Mouse (Mus musculus) lung, embryonic 16.5 days (tissue): Measurements from ENCODE around the gene Skor1. TPM values are rescaled to one million over a fixed set of nuclear protein-coding genes. Genes with fewer than 3 reads are reported as not detected.

Source experiments
- ATAC-seq: fragments of 200-750 bp; cut with Nextera tagmentation; 2 replicates; pipeline ENCODE4 v1.8.0; 2017; ENCODE audit warnings: low read depth, mild to moderate bottlenecking, moderate library complexity
- H3K27ac ChIP-seq: fragments of 300-500 bp; sonication (generic); 2 replicates; pipeline ENCODE4 v1.5.1; 2014; ENCODE audit warnings: mild to moderate bottlenecking, control low read depth, low read length
- H3K27me3 ChIP-seq: fragments of 300-500 bp; sonication (generic); 2 replicates; pipeline ENCODE4 v1.6.1; 2014; ENCODE audit warnings: low read depth, low read length, mixed read lengths; ENCODE audit not compliant: control insufficient read depth, insufficient read depth
- H3K36me3 ChIP-seq: fragments of 300-500 bp; sonication (generic); 2 replicates; pipeline ENCODE4 v1.6.1; 2014; ENCODE audit warnings: low read length; ENCODE audit not compliant: control insufficient read depth, insufficient read depth
- H3K4me1 ChIP-seq: fragments of 300-500 bp; sonication (generic); replicated peaks from 2 replicates; pipeline ENCODE4 v1.6.1; 2014; ENCODE audit warnings: low read length, mixed read lengths; ENCODE audit not compliant: control insufficient read depth, insufficient read depth
- H3K4me2 ChIP-seq: fragments of 300-500 bp; sonication (generic); 2 replicates; pipeline ENCODE4 v1.6.1; 2014; ENCODE audit warnings: low read depth, low read length, control low read depth
- H3K4me3 ChIP-seq: fragments of 300-500 bp; sonication (generic); 2 replicates; pipeline ENCODE4 v1.5.1; 2014; ENCODE audit warnings: mild to moderate bottlenecking, low read length, control low read depth
- H3K9ac ChIP-seq: fragments of 300-500 bp; sonication (generic); 2 replicates; pipeline ENCODE4 v1.6.1; 2014; ENCODE audit warnings: low read length, control low read depth
- H3K9me3 ChIP-seq: fragments of 300-500 bp; sonication (generic); 2 replicates; pipeline ENCODE4 v1.6.1; 2016; ENCODE audit warnings: low read length; ENCODE audit not compliant: control insufficient read depth
- WGBS: fragments of 180-500 bp; shearing (Covaris S2); extraction: QIAGEN DNeasy Blood & Tissue Kit; methylation state at CpG from one replicate; pipeline ENCODE4 v1.1.7; 2014; 5-methylcytosine and 5-hydroxymethylcytosine counted together
- polyA plus RNA-seq: library from polyadenylated mRNA; unstranded; fragments of >200 nt; fragmentation: Nextera tagmentation; extraction: Ambion mirVana; gene quantifications from 2 replicates; pipeline ENCODE4 v1.2.1, GENCODE M21; 2015

The Skor1 gene
- polyA plus RNA-seq, 1 experiment from 2014 or later = not detected

DNA sequence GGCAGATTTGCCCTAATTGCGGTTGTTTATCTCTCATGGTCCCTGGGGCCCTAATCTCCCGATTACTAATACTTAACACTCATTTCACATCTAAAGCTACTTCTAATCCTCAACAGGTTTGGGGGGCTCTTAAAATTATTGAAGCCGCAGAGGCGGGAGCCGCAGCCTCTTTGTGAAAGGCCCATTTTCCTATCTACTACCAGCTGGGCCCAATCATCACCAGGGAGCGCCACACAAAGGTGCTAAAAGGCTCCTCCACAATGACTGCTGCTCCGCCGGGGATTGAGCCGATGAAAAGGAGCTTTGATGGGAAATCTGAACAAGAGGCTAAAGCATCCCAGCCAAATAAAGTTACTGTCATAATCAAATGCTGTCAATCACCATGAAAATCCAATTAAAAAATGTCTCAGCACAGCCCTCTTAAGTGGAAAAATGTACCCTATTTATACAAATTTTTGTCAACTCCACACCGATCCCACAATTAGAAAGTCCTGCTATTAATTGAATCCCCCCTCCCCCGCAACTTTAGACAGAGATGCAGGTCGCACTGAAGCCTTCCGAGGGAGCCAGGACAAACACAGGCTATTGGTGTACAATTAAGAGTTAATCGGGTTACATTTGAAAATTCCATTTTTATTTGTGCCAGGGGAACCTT, 33.7 kb upstream of the Skor1 start:
- peaks cover under 1% of the 10 kb centered on the region; the same call in 1 of the 2 replicates for H3K4me1 ChIP-seq
- no peak overlapping the region for H3K9ac ChIP-seq
- no peaks in the 10 kb centered on the region for H3K36me3 ChIP-seq
- no peak for ATAC-seq
- 55% methylated on average over 14 of the region's 14 CpGs for WGBS
- H3K27me3 ChIP-seq = no peaks in the 10 kb centered on the region
- no peak overlapping the region for H3K4me2 ChIP-seq
- no peaks in the 10 kb centered on the region for H3K9me3 ChIP-seq
- no peak overlapping the region for H3K27ac ChIP-seq
- H3K4me3 ChIP-seq = no peak overlapping the region

DNA sequence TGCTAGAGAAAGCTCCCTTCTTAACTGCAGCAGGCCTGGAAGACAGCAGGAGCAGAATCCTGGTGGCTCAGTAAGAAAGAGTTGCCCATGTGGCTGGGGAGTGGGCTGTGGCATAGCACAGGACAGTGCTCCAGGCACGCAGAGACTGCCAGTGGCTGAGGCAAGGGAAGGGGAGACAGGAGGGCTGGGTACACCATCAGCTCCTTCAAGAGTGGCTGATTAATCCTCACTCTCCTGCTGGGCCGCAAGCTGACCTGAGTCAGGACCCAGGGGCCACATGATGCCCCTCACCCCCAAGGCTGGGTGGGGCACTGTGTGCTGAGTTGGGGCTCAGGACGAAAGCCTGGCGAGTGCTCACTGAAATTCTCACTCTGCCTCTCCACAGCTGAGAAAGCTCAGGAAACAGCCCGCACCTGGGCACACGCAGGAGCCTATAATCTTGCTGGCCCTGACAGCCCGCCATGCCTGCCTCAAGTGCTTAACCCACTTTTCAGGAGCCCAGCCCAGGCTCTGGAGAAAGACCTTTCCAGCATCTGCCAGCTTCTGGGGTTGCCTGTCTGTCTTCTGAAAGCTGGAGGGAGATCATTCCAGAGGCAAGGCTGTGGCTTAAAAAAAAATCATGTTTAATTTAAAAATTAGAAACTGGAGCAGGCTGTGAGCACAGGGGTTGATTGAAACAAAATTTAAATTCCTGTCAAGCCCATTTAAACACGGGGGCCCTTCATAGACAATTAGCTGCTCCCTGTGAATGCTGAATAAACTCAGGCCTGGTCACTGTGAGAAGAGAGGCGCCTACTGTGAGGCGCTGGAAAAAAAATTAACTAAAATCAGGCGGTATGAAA, 32.8 kb upstream of the Skor1 start:
- H3K9me3 ChIP-seq = no peaks in the 10 kb centered on the region
- no peak for ATAC-seq
- H3K36me3 ChIP-seq = no peaks in the 10 kb centered on the region
- no peak overlapping the region for H3K27ac ChIP-seq
- H3K4me3 ChIP-seq = no peak overlapping the region
- H3K27me3 ChIP-seq = no peaks in the 10 kb centered on the region
- H3K9ac ChIP-seq = no peak overlapping the region
- H3K4me1 ChIP-seq = no peaks in the 10 kb centered on the region
- WGBS = 67% methylated on average over 11 of the region's 11 CpGs
- no peak overlapping the region for H3K4me2 ChIP-seq

- ATAC-seq = no peak
- Histone ChIP-seq H3K27ac (no peak overlapping the region), H3K4me3 (no peak overlapping the region), H3K9ac (no peak overlapping the region), H3K36me3 (no peaks in the 10 kb centered on the region), H3K4me1 (no peaks in the 10 kb centered on the region), H3K9me3 (no peaks in the 10 kb centered on the region), H3K27me3 (no peaks in the 10 kb centered on the region), H3K4me2 (no peak overlapping the region)
- WGBS = 72% methylated on average over 8 of the region's 8 CpGs
These were observed 29.5 kb upstream of the Skor1 start for GRCm38 (mm10) chr9:63178296-63178695.

- H3K27me3 ChIP-seq = no peaks in the 10 kb centered on the region
- H3K4me3 ChIP-seq = no peak overlapping the region
- no peaks in the 10 kb centered on the region for H3K9me3 ChIP-seq
- H3K36me3 ChIP-seq = no peaks in the 10 kb centered on the region
- ATAC-seq = no peak
- H3K9ac ChIP-seq = no peak overlapping the region
- H3K4me2 ChIP-seq = no peak overlapping the region
- 80% methylated on average over 8 of the region's 8 CpGs for WGBS
- no peaks in the 10 kb centered on the region for H3K4me1 ChIP-seq
- H3K27ac ChIP-seq = no peak overlapping the region
These were observed 25.4 kb upstream of the Skor1 start for GRCm38 (mm10) chr9:63174001-63174721.

- no peak for ATAC-seq
- 23% methylated on average over 2 of the region's 2 CpGs for WGBS
These were observed 23.2 kb upstream of the Skor1 start for GRCm38 (mm10) chr9:63171951-63172350.

DNA sequence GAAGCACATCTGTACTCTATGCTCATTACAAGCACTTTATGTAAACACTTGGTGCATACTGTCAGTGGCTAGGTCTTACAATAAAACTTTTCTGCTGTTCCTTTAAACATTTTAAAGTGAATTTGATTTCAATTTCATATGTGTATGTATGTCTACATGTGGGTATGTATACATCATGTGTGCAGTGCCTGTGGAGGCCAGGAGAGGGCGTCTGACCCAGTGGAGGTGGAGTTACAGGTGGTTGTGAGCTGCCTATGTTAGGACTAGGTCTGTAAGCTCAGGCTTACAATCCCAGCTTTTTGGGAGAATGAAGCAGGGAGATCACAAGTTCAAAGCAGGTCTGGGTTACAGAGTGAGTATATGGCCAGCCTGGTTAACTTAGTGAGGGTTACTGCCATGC, 20.4 kb upstream of the Skor1 start:
- WGBS = 85% methylated on average over 1 of the region's 1 CpGs
- no peaks in the 10 kb centered on the region for H3K36me3 ChIP-seq
- H3K4me1 ChIP-seq = no peaks in the 10 kb centered on the region
- H3K27ac ChIP-seq = no peak overlapping the region
- H3K4me2 ChIP-seq = no peak overlapping the region
- no peaks in the 10 kb centered on the region for H3K9me3 ChIP-seq
- no peak for ATAC-seq
- no peak overlapping the region for H3K9ac ChIP-seq
- H3K27me3 ChIP-seq = no peaks in the 10 kb centered on the region
- no peak overlapping the region for H3K4me3 ChIP-seq

More at GRCm38 (mm10) chr9:63171951-63172350, 23.2 kb upstream of the Skor1 start:
- no peak overlapping the region for H3K27ac ChIP-seq
- H3K9me3 ChIP-seq = no peaks in the 10 kb centered on the region
- no peaks in the 10 kb centered on the region for H3K36me3 ChIP-seq
- H3K9ac ChIP-seq = no peak overlapping the region
- no peaks in the 10 kb centered on the region for H3K27me3 ChIP-seq
- H3K4me3 ChIP-seq = no peak overlapping the region
- no peak overlapping the region for H3K4me2 ChIP-seq
- H3K4me1 ChIP-seq = no peaks in the 10 kb centered on the region

- Histone ChIP-seq H3K27ac (no peak overlapping the region), H3K36me3 (no peaks in the 10 kb centered on the region; the same call in 1 of the 2 replicates), H3K4me2 (no peak overlapping the region), H3K4me3 (no peak overlapping the region), H3K9me3 (no peaks in the 10 kb centered on the region), H3K4me1 (no peaks in the 10 kb centered on the region), H3K27me3 (no peaks in the 10 kb centered on the region), H3K9ac (no peak overlapping the region)
- WGBS = 40% methylated on average over 9 of the region's 9 CpGs
- no peak for ATAC-seq
These were observed 16.3 kb upstream of the Skor1 start for GRCm38 (mm10) chr9:63165070-63165469.

DNA sequence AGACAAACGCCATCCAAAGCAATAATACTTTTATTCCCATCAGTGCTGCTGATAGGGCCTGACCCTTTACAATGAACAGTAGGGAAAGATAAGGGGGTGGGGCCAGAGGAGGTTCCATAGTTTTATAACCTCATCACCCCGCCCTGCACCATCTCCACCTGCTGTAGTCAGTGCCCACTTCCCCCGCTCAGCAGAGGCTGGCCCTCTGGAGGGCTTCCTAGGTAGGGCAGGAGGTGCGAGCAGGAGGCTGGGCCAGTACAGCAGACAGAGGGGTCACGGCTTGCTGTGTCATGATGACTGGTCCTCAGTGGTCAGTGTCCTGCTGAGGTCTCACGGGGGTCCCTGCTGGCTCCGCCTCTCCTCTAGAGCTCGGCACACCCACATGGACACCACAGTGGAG, 15.0 kb upstream of the Skor1 start:
- no peak for ATAC-seq
- no peak overlapping the region for H3K27ac ChIP-seq
- 75% methylated on average over 8 of the region's 8 CpGs for WGBS

GRCm38 (mm10) chr9:63151949-63152348, 3.2 kb upstream of the Skor1 start:
- H3K27ac ChIP-seq = no peak overlapping the region
- H3K4me3 ChIP-seq = no peak overlapping the region
- no peak for ATAC-seq
- peaks cover 70% of the 10 kb centered on the region for H3K27me3 ChIP-seq
- H3K36me3 ChIP-seq = no peaks in the 10 kb centered on the region
- peaks cover 5% of the 10 kb centered on the region; the same call in 1 of the 2 replicates for H3K9me3 ChIP-seq
- H3K4me1 ChIP-seq = peaks cover 9% of the 10 kb centered on the region
- H3K9ac ChIP-seq = no peak overlapping the region
- no peak overlapping the region for H3K4me2 ChIP-seq
- WGBS = 29% methylated on average over 14 of the region's 14 CpGs

More for the DNA sequence above, 15.0 kb upstream of the Skor1 start:
- no peak overlapping the region for H3K4me3 ChIP-seq
- no peaks in the 10 kb centered on the region; the same call in 1 of the 2 replicates for H3K36me3 ChIP-seq
- H3K9ac ChIP-seq = no peak overlapping the region
- no peaks in the 10 kb centered on the region for H3K27me3 ChIP-seq
- H3K4me2 ChIP-seq = no peak overlapping the region
- no peaks in the 10 kb centered on the region for H3K4me1 ChIP-seq
- H3K9me3 ChIP-seq = no peaks in the 10 kb centered on the region
